Mouse (Mus musculus) mammary gland, adult 2 months (tissue): ENCODE measurements around the gene Kcna7. TPM values are rescaled to one million over a fixed set of nuclear protein-coding genes. Genes with fewer than 3 reads are reported as not detected.

Experiments
- polyA plus RNA-seq: library from polyadenylated mRNA; depleted of rRNA; stranded (reverse); fragments of >200 nt; gene quantifications from 2 replicates; pipeline ENCODE4 v1.2.3, GENCODE M21; 2012; ENCODE audit warnings: low replicate concordance; rRNA removed

Kcna7 gene
- polyA plus RNA-seq: 0.63 and 29.9 TPM in 2 replicates

DNA sequence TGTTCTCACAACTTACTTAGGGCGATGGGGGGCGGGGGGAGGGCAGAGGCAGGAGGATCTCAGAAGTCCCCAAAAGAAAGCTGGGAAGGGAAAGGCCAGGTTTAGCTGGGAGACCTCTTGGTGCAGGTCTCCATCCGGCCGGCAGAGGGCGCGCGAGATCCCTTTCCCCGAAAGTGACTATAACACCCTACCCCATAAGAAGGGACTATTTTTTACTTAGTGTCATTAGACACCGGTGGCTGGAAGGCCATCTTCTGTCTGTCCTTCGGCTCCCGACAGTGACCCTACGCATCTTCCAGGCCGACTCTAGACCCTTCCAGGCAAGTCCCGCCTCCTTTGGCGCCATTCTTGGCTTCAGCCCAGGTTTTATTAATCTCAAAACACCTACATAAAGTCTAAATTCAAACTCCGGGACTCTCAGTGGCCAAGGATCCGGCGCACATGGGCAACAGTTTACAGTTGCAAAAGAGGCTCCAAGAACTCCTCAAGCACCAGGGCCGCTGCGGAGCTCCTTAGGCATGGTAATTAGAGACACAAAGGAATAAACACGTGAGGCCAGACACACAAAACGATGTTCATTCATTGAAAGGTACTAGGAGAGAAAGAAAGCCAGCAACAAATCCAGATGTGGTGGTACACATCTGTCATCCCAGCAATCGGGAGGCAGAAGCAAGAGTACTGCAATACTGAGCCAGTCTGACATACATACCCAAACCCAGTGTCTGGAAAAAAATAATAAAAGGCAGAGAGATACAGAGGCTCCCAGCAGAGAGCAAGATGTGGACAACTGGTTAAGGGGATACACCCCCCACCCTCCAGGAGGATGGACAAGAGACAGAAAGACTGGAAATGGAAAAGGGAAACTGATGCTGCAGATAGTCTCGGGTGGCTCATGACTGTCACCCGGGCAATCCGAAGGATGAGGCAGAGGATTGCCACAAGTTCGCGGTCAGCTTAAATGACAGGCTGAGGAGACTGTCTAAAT is at the start of gene Kcna7:
Kcna7 (plus strand) TSS at position 563 of the 985 bp plus-strand sequence.

DNA sequence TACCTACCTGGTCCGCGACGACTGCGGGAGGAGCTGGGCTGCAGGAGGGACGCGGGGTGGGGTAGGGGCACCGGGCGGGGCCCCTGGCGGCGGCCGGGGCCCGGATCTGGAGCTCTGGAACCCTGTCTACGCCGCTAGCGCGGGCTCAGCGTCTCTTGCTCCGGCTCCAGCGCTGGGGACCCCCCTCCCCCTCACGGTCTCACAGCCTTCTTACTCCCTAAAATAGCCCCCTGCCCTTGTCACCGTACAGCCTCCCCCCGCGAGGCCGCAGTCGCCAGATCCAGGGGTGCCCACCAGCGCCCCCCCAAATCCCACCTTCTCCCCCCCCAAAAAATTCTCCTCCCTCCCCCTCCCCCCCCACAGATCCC is 38.8 kb upstream of the Kcna7 start, which contains the start of gene Ppfia3:
Ppfia3 (minus strand) TSS at position 368 of the 368 bp plus-strand sequence.

DNA sequence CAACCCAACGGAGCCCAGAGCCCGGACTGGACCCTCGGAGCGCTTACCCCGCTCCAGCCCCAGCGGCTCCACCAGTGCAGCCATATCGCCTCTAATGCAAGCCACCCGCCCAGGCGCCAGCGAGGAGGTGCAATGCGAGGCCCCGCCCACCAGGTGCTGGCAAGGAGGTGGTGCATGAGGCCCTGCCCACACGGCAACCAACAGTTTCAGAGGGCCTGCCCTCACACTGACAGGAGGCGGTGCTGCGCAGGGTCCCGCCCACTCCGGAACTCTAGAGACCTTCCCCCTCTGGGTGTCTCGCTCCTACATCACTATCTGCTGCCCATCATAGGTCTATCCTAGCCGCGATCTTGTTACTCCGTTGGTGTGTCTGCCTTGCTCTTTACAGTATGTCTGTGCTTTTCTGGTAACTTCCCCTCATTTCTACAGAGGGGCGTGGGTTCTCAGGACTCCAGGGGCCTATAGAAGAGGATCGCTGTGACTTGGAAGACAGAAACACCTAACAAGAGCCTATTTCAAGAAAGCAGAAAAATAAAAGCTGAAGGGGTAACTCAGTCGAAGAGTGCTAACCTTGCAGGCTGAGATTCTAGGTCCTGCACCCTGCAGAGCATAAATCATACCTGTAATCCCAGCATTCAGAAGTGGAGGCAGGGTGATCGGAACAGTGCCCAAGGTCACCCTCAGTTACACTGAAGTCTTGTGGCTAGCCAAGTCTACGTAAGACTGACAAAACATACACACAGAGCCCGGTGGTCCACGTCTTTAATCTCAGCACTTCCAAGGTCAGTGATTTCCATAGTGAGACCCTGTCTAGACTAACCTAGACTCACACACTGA is 34.8 kb upstream of the Kcna7 start, which contains the start of gene Lin7b:
Lin7b (minus strand) TSS at position 109 of the 837 bp plus-strand sequence.

DNA sequence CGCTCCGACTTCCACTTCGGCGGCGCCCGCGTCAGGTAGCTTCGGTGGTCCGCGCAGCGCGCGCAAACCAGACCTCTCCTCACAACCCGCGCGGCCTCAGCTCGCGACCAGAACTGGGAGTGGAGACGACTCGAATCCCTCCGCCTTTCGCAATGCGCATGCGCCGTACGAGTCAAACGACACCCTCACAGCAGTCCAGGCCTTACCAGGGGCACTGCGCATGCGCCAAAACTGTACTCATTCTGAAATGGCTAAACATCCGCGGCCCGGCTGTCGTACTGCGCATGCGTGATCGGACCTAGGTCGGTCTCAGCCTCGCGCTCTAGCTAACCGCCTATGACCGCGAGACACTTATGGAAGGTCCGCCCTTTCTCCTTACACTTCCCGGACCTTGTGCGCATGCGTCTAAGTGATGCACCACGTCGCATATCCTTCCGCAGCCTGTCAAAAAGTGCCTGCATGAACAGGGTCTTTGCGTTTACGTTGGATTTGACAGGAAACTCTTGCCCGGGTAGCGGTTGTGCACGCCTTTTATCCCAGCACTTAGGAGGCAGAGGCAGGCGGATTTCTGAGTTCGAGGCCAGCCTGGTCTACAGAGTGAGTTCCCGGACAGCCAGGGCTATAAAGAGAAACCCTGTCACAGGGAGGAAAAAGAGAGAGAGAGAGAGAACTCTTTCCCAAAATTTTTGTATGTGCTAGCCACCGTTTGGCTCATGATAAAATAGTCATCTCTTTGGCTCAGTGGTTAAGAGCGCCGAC is 9.7 kb upstream of the Kcna7 start, which contains the start of gene Snrnp70:
Snrnp70 (minus strand) TSS at position 165 of the 759 bp plus-strand sequence.

DNA sequence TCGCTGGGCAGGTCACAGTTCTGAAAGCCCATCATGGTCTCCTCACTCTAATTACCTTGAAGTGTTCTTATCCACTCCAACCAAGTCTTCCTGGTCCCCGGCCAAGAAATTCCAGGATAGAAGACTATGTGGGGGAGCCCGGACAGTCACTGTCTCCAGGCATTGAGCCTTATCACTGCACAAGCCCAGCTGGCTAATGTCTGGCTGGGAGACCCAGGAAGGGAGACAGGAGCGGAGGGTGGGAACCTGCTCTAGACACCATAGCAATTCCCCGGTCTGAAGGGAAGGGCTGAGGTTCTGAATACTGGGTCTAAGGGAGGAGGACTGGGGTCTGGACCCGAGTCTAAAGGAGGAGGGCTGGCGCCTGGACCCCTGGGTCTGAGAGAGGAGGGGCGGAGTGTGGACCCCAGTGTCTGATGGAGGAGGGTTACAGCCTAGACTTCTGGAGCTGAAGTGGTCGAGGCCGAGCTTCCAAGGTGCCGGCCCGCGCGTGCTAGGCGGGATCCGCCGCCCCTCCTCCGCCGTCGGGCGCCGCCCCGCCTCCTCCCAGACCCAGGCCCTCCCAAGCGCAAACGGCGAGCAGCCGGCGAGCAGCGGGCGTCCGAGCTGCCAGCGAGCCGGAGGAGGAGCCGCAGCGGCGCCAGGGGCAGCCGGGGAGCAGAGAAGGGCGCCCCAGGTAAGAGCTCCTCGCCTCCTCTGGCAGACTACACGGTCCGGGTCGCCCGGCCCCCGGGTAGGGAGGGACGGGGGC is 7.8 kb downstream of the Kcna7 start, which contains the start of gene Ntf5:
Ntf5 (plus strand) TSS at position 583 of the 751 bp plus-strand sequence.

DNA sequence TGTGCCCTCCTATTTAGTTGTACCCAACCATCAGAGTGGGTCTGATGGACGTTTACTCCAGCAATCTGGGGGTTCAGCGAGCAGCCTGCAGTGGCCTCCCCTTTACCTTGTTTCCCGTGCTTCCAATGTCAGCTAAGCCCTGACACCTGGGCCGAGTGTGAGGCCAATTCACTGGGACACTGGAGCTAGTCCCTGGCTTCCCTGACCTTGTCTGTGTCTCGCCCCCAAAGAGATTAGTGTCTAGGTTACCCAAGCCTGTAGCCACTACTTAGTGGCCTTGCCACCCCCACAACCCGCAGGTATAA is 15.1 kb downstream of the Kcna7 start, which contains the start of gene Lhb:
Lhb (plus strand) TSS at position 206 of the 305 bp plus-strand sequence.

DNA sequence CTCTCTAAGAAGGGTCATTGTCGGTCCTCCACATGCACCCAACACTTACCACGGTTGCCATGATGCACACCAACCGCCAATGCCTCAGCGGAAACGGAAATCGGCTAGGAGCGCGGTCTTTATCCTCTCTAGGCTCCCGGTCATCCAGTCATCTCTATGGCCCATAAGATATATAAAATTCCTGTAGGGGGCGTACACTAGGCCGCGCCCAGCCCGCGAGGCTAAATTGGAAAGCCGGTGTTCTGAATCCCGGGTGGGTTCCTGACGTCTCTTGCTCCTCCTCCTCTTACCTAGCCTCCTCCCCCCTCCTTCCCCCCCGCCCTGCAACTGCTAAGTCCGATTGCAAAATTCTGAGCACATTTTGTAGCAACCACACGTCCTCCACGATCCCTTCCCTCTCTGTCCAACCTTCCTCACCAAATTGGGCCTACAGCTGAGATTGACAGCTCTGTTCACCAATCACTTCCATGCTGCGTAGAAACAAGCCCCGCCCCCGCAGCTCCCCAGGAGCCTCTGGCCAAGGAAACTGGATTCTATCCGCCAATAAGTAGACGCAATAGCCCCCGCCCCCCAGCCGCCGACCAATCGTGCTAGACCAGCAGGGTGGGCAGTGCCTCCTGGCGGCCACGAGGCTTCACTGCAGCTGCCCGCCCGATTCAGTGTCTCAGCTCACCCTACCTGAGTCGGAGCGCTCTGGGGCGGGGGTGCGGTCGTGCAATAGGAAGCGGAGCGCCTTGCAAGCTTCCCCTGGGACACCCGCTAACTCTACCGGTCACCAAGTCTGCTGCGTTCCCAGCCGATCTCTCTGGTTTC is 29.0 kb downstream of the Kcna7 start, which contains the start of gene Gys1:
Gys1 (plus strand) TSS at position 642 of the 813 bp plus-strand sequence.

DNA sequence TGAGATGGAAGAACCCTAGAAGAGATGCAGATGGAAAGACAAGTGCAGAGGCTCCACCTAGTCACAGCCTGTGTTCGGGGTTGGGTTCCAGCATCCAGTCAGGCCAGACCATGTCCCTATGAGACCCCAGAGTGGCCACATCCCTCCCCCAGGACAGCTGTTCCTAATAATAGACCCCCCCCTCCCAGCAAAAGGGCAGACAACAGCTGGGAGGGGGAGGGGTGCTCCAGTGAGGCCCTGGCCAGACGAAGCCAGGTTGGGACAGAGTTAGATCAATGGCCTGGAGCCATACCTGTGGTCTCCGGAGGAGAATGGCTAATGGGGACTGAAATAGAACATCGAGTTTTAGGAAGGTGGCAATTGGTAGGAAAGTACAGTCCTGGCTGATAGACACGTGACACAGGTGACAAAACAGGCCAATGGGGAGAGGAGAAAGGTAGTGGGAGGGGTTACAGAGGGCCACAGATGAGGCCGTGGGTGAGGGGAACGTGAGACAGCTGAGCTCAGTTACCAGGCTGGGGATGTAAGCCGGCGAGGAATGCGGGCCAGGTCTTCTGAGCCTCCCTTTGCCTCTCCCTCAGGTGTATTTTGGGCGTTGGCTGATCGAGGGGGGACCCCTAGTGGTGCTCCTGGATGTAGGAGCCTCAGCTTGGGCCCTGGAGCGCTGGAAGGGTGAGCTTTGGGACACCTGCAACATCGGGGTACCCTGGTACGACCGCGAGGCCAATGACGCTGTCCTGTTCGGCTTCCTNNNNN is 32.2 kb downstream of the Kcna7 start, which contains the start of gene Ruvbl2:
Ruvbl2 (minus strand) TSS at position 576 of the 756 bp plus-strand sequence.

Other genes with a start within 250 kb of the Kcna7 start
- 0.13 and 0.24 TPM in 2 replicates for gene Slc17a7, start 241.7 kb upstream of the Kcna7 start, polyA plus RNA-seq
- not detected in 2 replicates for gene Gfy, start 226.1 kb upstream of the Kcna7 start, polyA plus RNA-seq
- gene Pth2, start 224.7 kb upstream of the Kcna7 start, polyA plus RNA-seq: not detected in 2 replicates
- 0.20 and 0.22 TPM in 2 replicates for gene Ccdc155, start 200.8 kb upstream of the Kcna7 start, polyA plus RNA-seq
- 23.3 and 27.6 TPM in 2 replicates for gene Dkkl1, start 193.5 kb upstream of the Kcna7 start, polyA plus RNA-seq
- 101 and 152 TPM in 2 replicates for gene Tead2, start 189.9 kb upstream of the Kcna7 start, polyA plus RNA-seq
- gene Cd37, start 166.5 kb upstream of the Kcna7 start, polyA plus RNA-seq: 279 and 619 TPM in 2 replicates
- gene Slc6a16, start 164.6 kb upstream of the Kcna7 start, polyA plus RNA-seq: 0.19 TPM in 1 of 2 replicates, not detected in the other
- gene Slc6a21, start 128.1 kb upstream of the Kcna7 start, polyA plus RNA-seq: 0.32 and 0.49 TPM in 2 replicates
- gene Trpm4, start 71.9 kb upstream of the Kcna7 start, polyA plus RNA-seq: 30.5 and 38.2 TPM in 2 replicates
- gene Hrc, start 70.4 kb upstream of the Kcna7 start, polyA plus RNA-seq: 0.06 and 44.9 TPM in 2 replicates
- gene Ppfia3, start 38.6 kb upstream of the Kcna7 start, polyA plus RNA-seq: 1.2 and 1.6 TPM in 2 replicates
- 1.8 and 3.3 TPM in 2 replicates for gene Lin7b, start 35.1 kb upstream of the Kcna7 start, polyA plus RNA-seq
- 247 and 258 TPM in 2 replicates for gene Snrnp70, start 9.9 kb upstream of the Kcna7 start, polyA plus RNA-seq
- gene Ntf5, start 8.0 kb downstream of the Kcna7 start, polyA plus RNA-seq: 2.5 and 3.1 TPM in 2 replicates
- gene Lhb, start 15.2 kb downstream of the Kcna7 start, polyA plus RNA-seq: 1.4 and 1.5 TPM in 2 replicates
- 137 and 248 TPM in 2 replicates for gene Gys1, start 29.2 kb downstream of the Kcna7 start, polyA plus RNA-seq
- 51.4 and 66.8 TPM in 2 replicates for gene Ruvbl2, start 32.4 kb downstream of the Kcna7 start, polyA plus RNA-seq
- 3,321 and 4,005 TPM in 2 replicates for gene Ftl1, start 54.2 kb downstream of the Kcna7 start, polyA plus RNA-seq
- 92.1 and 140 TPM in 2 replicates for gene Bax, start 61.2 kb downstream of the Kcna7 start, polyA plus RNA-seq
- 0.16 TPM in 1 of 2 replicates, not detected in the other for gene Tulp2, start 76.2 kb downstream of the Kcna7 start, polyA plus RNA-seq
- gene Gm45808, start 81.2 kb downstream of the Kcna7 start, polyA plus RNA-seq: 10.3 TPM in 1 of 2 replicates, not detected in the other
- gene Dhdh, start 83.2 kb downstream of the Kcna7 start, polyA plus RNA-seq: 15.8 and 23.4 TPM in 2 replicates
- gene Nucb1, start 104.8 kb downstream of the Kcna7 start, polyA plus RNA-seq: 431 and 432 TPM in 2 replicates
- 34.6 and 48.5 TPM in 2 replicates for gene Ppp1r15a, start 120.6 kb downstream of the Kcna7 start, polyA plus RNA-seq
- gene Plekha4, start 120.7 kb downstream of the Kcna7 start, polyA plus RNA-seq: 29.9 and 34.7 TPM in 2 replicates
- gene Hsd17b14, start 149.2 kb downstream of the Kcna7 start, polyA plus RNA-seq: 4.9 and 5.8 TPM in 2 replicates
- gene Bcat2, start 164.5 kb downstream of the Kcna7 start, polyA plus RNA-seq: 142 and 145 TPM in 2 replicates
- gene Fgf21, start 209.8 kb downstream of the Kcna7 start, polyA plus RNA-seq: 0.67 and 0.88 TPM in 2 replicates
- 0.12 and 0.72 TPM in 2 replicates for gene Fut1, start 211.6 kb downstream of the Kcna7 start, polyA plus RNA-seq
- gene Izumo1, start 216.2 kb downstream of the Kcna7 start, polyA plus RNA-seq: 0.49 and 0.54 TPM in 2 replicates
- gene Rasip1, start 221.8 kb downstream of the Kcna7 start, polyA plus RNA-seq: 32.4 and 54.6 TPM in 2 replicates
- gene Mamstr, start 234.3 kb downstream of the Kcna7 start, polyA plus RNA-seq: 5.6 and 22.3 TPM in 2 replicates